Mouse (Mus musculus) gastrocnemius, postnatal 4 days (tissue): ENCODE measurements around the gene Sh2d2a. TPM values are rescaled to one million over a fixed set of nuclear protein-coding genes. Genes with fewer than 3 reads are reported as not detected.

Experiments used
- total RNA-seq, 2 experiments: library from RNA; stranded (reverse); gene quantifications; 2 replicates each; pipeline ENCODE4 v1.2.3; 2021

Gene Sh2d2a
- total RNA-seq, 2 experiments from 2014 or later = 0.16 TPM; not detected in 1

Other genes with a start within 250 kb of the Sh2d2a start
- 10 to 100 TPM; 22.6 to 24.3 TPM for gene Arhgef11, start 229.2 kb upstream of the Sh2d2a start, total RNA-seq
- under 1 TPM; 0.39 TPM for gene Lrrc71, start 98.1 kb upstream of the Sh2d2a start, total RNA-seq
- gene Ntrk1, start 51.6 kb upstream of the Sh2d2a start, total RNA-seq = under 1 TPM; 0.10 to 0.13 TPM
- gene Insrr, start 49.8 kb upstream of the Sh2d2a start, total RNA-seq = under 1 TPM; 0.15 to 0.18 TPM
- gene Pear1, start 22.4 kb upstream of the Sh2d2a start, total RNA-seq = 10 to 100 TPM; 20.8 to 26.2 TPM
- gene Prcc, start 38.9 kb downstream of the Sh2d2a start, total RNA-seq = 10 to 100 TPM; 56.7 to 58.3 TPM
- gene Hdgf, start 59.6 kb downstream of the Sh2d2a start, total RNA-seq = 100 to 1,000 TPM; 179 to 182 TPM
- 10 to 100 TPM; 55.0 to 57.0 TPM for gene Mrpl24, start 72.8 kb downstream of the Sh2d2a start, total RNA-seq
- 10 to 100 TPM; 20.2 to 20.6 TPM for gene Isg20l2, start 83.6 kb downstream of the Sh2d2a start, total RNA-seq
- 1 to 10 TPM; 7.4 to 8.7 TPM for gene Rrnad1, start 84.0 kb downstream of the Sh2d2a start, total RNA-seq
- gene Crabp2, start 101.9 kb downstream of the Sh2d2a start, total RNA-seq = 1 to 10 TPM; 1.3 to 2.2 TPM
- 100 to 1,000 TPM; 169 to 207 TPM for gene Nes, start 124.3 kb downstream of the Sh2d2a start, total RNA-seq
- gene Bcan, start 153.5 kb downstream of the Sh2d2a start, total RNA-seq = under 1 TPM in 1 of 2 experiments, not detected in 1; 0.12 TPM
- under 1 TPM in 1 of 2 experiments, not detected in 1; 0.21 TPM for gene Hapln2, start 180.8 kb downstream of the Sh2d2a start, total RNA-seq
- gene Gpatch4, start 196.4 kb downstream of the Sh2d2a start, total RNA-seq = 10 to 100 TPM; 11.4 to 11.8 TPM
- 10 to 100 TPM; 64.9 to 73.1 TPM for gene Naxe, start 211.7 kb downstream of the Sh2d2a start, total RNA-seq
- not detected for gene Ttc24, start 231.5 kb downstream of the Sh2d2a start, total RNA-seq
- 10 to 100 TPM; 14.8 to 16.8 TPM for gene Iqgap3, start 235.2 kb downstream of the Sh2d2a start, total RNA-seq